Mouse (Mus musculus): Measurements from ENCODE around the gene Repin1. TPM values are rescaled to one million over a fixed set of nuclear protein-coding genes. Genes with fewer than 3 reads are reported as not detected.
A peak's percentile ranks its signal among the peaks of the same experiment; 100 is the strongest.

The Repin1 gene
- polyA plus RNA-seq, 1 experiment from 2014 or later = 23.4 TPM

DNA sequence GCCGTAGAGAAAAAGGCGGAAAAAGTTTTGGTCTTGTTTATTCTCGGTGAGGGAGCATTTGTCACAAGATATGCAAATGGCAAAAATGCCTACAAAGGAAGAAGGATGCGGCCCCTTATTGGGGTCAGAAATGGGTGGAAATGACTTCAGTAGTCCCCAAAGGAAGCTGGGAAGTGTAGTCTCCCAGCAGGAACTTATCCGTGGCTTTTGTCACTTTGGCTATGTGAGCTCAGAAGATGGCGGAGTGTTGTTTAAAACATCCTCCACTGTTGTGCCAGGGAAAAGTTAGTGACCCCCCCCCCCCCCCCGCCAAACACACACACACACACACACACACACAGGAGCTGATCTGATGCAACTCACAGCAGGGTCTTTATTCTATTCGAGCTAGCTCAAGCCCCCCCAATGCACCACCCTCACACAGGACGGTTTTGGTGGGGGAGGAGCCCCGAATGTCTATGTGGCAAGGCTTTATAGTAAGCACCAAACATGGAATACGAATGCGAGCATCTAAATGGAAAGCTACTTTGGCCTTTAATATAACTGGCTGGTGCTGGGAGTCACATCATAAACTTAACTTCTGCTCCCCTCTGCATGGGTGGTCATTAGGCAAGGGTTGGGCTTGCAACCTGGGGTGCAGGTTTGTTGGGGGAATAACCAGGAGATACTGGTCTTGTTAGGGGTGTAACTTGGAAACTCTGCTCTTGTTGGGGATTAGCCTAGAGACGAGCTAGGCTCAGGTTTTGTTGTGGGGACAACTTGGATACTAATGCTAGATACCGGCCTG is 38.4 kb upstream of the Repin1 start:
- Histone ChIP-seq H3K27ac (replicated peaks; ENCODE audit: low read depth, low read length) (peak overlapping the region; percentile 96), H3K36me3 (ENCODE audit: control insufficient read depth, insufficient read depth, low read length) (0 out of 2 replicates have a peak, but pooled peaks cover 5% of the 10 kb centered on the region), H3K4me2 (ENCODE audit: low read depth, low read length) (peak overlapping the region; percentile 79), H3K27me3 (replicated peaks; ENCODE audit: control insufficient read depth, insufficient read depth, low read length) (no peaks in the 10 kb centered on the region), H3K4me1 (ENCODE audit: control insufficient read depth, insufficient read depth, low read length) (peaks cover 13% of the 10 kb centered on the region; the same call in 1 of the 2 replicates), H3K9ac (ENCODE audit: low read depth, low read length) (peak overlapping the region; percentile 72), H3K4me3 (ENCODE audit: low read depth, low read length) (peak overlapping the region; percentile 49), H3K9me3 (ENCODE audit: control insufficient read depth, low read length) (no peaks in the 10 kb centered on the region)
- WGBS = 23% methylated on average over 13 of the region's 14 CpGs
- peak; percentile 95 for DNase-seq (ENCODE audit: low spot score)
- ATAC-seq (ENCODE audit: low read depth) = peak; percentile 82

DNA sequence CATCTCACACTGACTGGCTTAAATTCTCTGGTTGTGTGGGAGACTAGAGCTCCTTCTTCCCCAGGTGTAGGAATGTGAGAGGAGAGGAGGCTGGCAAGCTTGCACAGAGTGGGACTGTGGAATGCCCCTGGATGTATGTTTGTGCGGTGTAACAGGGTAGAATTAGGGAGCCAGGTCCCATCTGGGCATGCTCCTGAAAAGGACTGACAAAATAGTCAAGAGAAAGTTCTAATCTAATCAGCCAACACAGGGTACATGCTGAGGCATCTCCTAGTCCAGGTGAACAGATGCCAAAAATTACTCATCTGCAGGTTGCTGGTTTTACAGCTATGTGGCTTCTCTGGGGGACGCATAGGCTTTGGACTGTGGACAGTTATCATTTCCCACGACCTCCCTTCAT is 37.7 kb upstream of the Repin1 start:
- 0 out of 2 replicates have a peak, but pooled peaks cover 5% of the 10 kb centered on the region for H3K36me3 ChIP-seq (ENCODE audit: control insufficient read depth, insufficient read depth, low read length)
- WGBS = 76% methylated on average over 3 of the region's 3 CpGs
- DNase-seq (ENCODE audit: low spot score) = no peak
- H3K4me2 ChIP-seq (ENCODE audit: low read depth, low read length) = peak overlapping the region; percentile 79; the same call in 1 of the 2 replicates
- peaks cover 13% of the 10 kb centered on the region; the same call in 1 of the 2 replicates for H3K4me1 ChIP-seq (ENCODE audit: control insufficient read depth, insufficient read depth, low read length)
- no peak for ATAC-seq (ENCODE audit: low read depth)
- no peak overlapping the region for H3K4me3 ChIP-seq (ENCODE audit: low read depth, low read length)
- H3K27ac ChIP-seq (replicated peaks; ENCODE audit: low read depth, low read length) = peak overlapping the region; percentile 96
- H3K27me3 ChIP-seq (replicated peaks; ENCODE audit: control insufficient read depth, insufficient read depth, low read length) = no peaks in the 10 kb centered on the region
- H3K9ac ChIP-seq (ENCODE audit: low read depth, low read length) = 0 out of 2 replicates have a peak overlapping the region, but pooled peaks have one; percentile 72
- no peaks in the 10 kb centered on the region for H3K9me3 ChIP-seq (ENCODE audit: control insufficient read depth, low read length)

- no peak for ATAC-seq (ENCODE audit: low read depth)
- WGBS = 88% methylated on average over 4 of the region's 4 CpGs
- Histone ChIP-seq H3K36me3 (ENCODE audit: control insufficient read depth, insufficient read depth, low read length) (0 out of 2 replicates have a peak, but pooled peaks cover 10% of the 10 kb centered on the region), H3K4me1 (ENCODE audit: control insufficient read depth, insufficient read depth, low read length) (peaks cover 7% of the 10 kb centered on the region; the same call in 1 of the 2 replicates), H3K4me2 (ENCODE audit: low read depth, low read length) (no peak overlapping the region), H3K27ac (replicated peaks; ENCODE audit: low read depth, low read length) (no peak overlapping the region), H3K9ac (ENCODE audit: low read depth, low read length) (no peak overlapping the region), H3K4me3 (ENCODE audit: low read depth, low read length) (no peak overlapping the region), H3K9me3 (ENCODE audit: control insufficient read depth, low read length) (no peaks in the 10 kb centered on the region), H3K27me3 (replicated peaks; ENCODE audit: control insufficient read depth, insufficient read depth, low read length) (no peaks in the 10 kb centered on the region)
- DNase-seq (ENCODE audit: low spot score) = no peak
Observed at GRCm38 (mm10) chr6:48565693-48566310, 27.9 kb upstream of the Repin1 start.

DNA sequence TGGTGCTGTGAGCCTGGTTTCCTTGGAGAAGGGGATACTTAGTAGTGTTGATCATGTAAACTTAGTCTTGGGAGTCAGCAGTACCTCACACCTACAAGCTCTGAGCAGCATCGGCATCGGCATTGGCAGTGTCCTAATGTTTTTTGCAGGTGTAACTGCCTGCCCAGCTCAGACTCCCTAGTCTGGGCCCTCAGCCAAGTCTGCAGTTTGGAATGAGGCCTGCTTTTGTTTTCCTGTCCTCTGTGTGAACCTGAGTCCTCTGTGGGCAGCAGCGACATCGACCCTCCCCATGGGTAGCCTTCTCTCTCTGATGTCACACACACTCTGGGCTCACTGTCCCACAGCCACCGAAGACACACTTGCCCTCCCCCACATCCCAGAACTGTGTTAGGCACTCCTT is 27.4 kb upstream of the Repin1 start:
- WGBS = 42% methylated on average over 5 of the region's 5 CpGs
- Histone ChIP-seq H3K4me2 (ENCODE audit: low read depth, low read length) (no peak overlapping the region), H3K27ac (replicated peaks; ENCODE audit: low read depth, low read length) (no peak overlapping the region), H3K9ac (ENCODE audit: low read depth, low read length) (no peak overlapping the region), H3K4me3 (ENCODE audit: low read depth, low read length) (no peak overlapping the region), H3K4me1 (ENCODE audit: control insufficient read depth, insufficient read depth, low read length) (peaks cover 7% of the 10 kb centered on the region; the same call in 1 of the 2 replicates), H3K9me3 (ENCODE audit: control insufficient read depth, low read length) (no peaks in the 10 kb centered on the region), H3K36me3 (ENCODE audit: control insufficient read depth, insufficient read depth, low read length) (0 out of 2 replicates have a peak, but pooled peaks cover 10% of the 10 kb centered on the region), H3K27me3 (replicated peaks; ENCODE audit: control insufficient read depth, insufficient read depth, low read length) (no peaks in the 10 kb centered on the region)
- peak; percentile 80 for DNase-seq (ENCODE audit: low spot score)
- ATAC-seq (ENCODE audit: low read depth) = peak; percentile 89

GRCm38 (mm10) chr6:48568036-48568984 is 25.4 kb upstream of the Repin1 start:
- peaks cover 16% of the 10 kb centered on the region for H3K4me1 ChIP-seq (ENCODE audit: control insufficient read depth, insufficient read depth, low read length)
- H3K27me3 ChIP-seq (replicated peaks; ENCODE audit: control insufficient read depth, insufficient read depth, low read length) = no peaks in the 10 kb centered on the region
- no peak overlapping the region for H3K27ac ChIP-seq (replicated peaks; ENCODE audit: low read depth, low read length)
- DNase-seq (ENCODE audit: low spot score) = peak; percentile 38
- no peak overlapping the region for H3K9ac ChIP-seq (ENCODE audit: low read depth, low read length)
- 76% methylated on average over 16 of the region's 21 CpGs for WGBS
- no peak overlapping the region for H3K4me2 ChIP-seq (ENCODE audit: low read depth, low read length)
- H3K9me3 ChIP-seq (ENCODE audit: control insufficient read depth, low read length) = no peaks in the 10 kb centered on the region
- no peak overlapping the region for H3K4me3 ChIP-seq (ENCODE audit: low read depth, low read length)
- 0 out of 2 replicates have a peak, but pooled peaks cover 10% of the 10 kb centered on the region for H3K36me3 ChIP-seq (ENCODE audit: control insufficient read depth, insufficient read depth, low read length)
- ATAC-seq (ENCODE audit: low read depth) = no peak

DNA sequence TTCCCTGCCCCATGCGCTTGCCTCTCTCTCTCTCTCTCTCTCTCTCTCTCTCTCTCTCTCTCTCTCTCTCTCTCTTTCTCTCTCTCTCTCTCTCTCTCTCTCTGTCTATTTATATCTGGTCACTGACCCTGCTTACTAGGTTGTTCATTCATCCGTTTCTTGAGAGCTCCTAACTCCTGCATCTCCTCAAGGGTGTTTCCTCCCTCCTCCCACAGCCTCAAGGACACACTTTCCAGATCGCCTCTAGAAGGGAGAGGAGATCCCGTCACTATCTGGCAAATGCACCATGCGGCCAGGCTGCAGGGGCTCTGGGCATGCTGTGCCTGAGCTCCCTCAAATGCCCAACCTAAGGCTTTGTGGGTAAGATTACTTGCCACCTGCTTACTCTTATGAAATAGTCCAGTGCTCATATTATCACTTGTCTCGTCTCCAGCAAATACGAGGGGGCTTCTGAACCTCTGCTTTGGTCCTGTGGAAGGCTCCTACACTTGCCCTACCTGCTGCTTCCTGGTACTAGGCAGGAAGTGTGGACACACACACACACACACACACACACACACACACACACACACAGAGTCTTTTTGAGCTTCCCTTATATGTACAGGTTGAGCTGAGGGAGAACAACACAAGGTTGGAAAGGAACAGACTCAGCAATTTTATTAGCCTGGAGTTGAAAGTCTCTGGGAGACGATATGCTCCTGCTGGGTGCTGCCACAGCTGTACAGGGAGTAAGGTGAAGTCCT is 24.4 kb upstream of the Repin1 start:
- Histone ChIP-seq H3K4me3 (ENCODE audit: low read depth, low read length) (no peak overlapping the region), H3K36me3 (ENCODE audit: control insufficient read depth, insufficient read depth, low read length) (0 out of 2 replicates have a peak, but pooled peaks cover 9% of the 10 kb centered on the region), H3K4me2 (ENCODE audit: low read depth, low read length) (no peak overlapping the region), H3K9me3 (ENCODE audit: control insufficient read depth, low read length) (no peaks in the 10 kb centered on the region), H3K4me1 (ENCODE audit: control insufficient read depth, insufficient read depth, low read length) (peaks cover 16% of the 10 kb centered on the region), H3K27me3 (replicated peaks; ENCODE audit: control insufficient read depth, insufficient read depth, low read length) (no peaks in the 10 kb centered on the region), H3K27ac (replicated peaks; ENCODE audit: low read depth, low read length) (no peak overlapping the region), H3K9ac (ENCODE audit: low read depth, low read length) (no peak overlapping the region)
- 75% methylated on average over 8 of the region's 8 CpGs for WGBS
- DNase-seq (ENCODE audit: low spot score) (no peak), ATAC-seq (ENCODE audit: low read depth) (no peak)

DNA sequence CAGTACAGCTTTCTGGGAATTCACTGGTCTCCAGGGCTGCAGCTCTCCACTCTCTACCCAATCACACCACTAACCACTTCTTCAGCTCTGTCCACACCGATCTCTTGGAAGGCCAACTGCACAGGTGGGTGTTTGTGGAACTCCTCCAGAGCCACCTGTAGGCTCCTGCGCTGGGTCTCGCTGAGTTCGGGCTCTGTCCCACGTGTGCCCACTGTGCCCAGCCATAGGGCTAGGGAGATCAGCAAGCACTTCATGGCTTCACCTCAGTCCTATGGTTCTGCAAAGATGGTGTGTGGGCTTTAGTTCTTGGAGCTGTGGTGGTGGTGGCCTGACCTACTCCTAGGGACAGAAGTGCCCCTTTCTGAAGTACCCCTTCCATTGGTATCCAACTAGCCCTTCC is 21.7 kb upstream of the Repin1 start:
- 92% methylated on average over 5 of the region's 5 CpGs for WGBS
- H3K36me3 ChIP-seq (ENCODE audit: control insufficient read depth, insufficient read depth, low read length) = no peaks in the 10 kb centered on the region
- H3K9me3 ChIP-seq (ENCODE audit: control insufficient read depth, low read length) = no peaks in the 10 kb centered on the region
- no peaks in the 10 kb centered on the region for H3K27me3 ChIP-seq (replicated peaks; ENCODE audit: control insufficient read depth, insufficient read depth, low read length)
- H3K9ac ChIP-seq (ENCODE audit: low read depth, low read length) = no peak overlapping the region
- ATAC-seq (ENCODE audit: low read depth) (no peak), DNase-seq (ENCODE audit: low spot score) (no peak)
- H3K4me1 ChIP-seq (ENCODE audit: control insufficient read depth, insufficient read depth, low read length) = peaks cover 10% of the 10 kb centered on the region
- H3K27ac ChIP-seq (replicated peaks; ENCODE audit: low read depth, low read length) = peak overlapping the region; percentile 46
- H3K4me3 ChIP-seq (ENCODE audit: low read depth, low read length) = no peak overlapping the region
- H3K4me2 ChIP-seq (ENCODE audit: low read depth, low read length) = no peak overlapping the region
